Mouse (Mus musculus) Muller cell, postnatal 12 days (primary cell): Measurements from ENCODE around the gene Cyp4v3.
"Not testable (repeated sequence)": the region's sequence is repeated elsewhere in the genome, so short reads cannot be mapped to it uniquely, and the experiment has no call there.

ENCODE experiments used
- DNase-seq: peaks from one replicate; pipeline ENCODE4 v3.0.0-alpha.2; 2015; ENCODE audit errors: inconsistent ontology term

Cyp4v3 gene

GRCm38 (mm10) chr8:45332685-45333409, at the start of gene Cyp4v3:
Gene Cyp4v3 (minus strand): TSS chr8:45333216.
- DNase-seq = peak; percentile 82

DNA sequence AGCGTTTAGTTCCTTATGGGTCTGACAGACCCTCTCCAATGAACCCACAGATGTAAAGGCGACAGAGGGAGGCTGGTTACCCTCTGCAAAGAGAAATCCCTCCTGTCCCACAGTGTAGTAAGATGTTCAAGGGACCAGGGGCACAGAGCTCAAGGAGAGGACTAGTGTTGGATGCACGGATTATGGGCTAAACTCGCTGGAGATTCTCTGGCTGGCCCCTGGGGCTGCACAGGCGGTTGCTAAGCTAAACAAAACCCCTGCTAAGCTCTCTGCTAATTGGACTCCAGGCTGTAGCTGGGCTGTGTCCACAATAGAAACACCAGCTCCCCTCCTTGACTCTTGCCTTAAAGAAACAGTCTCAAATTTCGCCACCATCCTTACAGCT, 48.9 kb upstream of the Cyp4v3 start, which contains the start of gene Fam149a:
TSS of gene Fam149a (minus strand) at position 329 of the 385 bp plus-strand sequence.
- peak; percentile 52 for DNase-seq

DNA sequence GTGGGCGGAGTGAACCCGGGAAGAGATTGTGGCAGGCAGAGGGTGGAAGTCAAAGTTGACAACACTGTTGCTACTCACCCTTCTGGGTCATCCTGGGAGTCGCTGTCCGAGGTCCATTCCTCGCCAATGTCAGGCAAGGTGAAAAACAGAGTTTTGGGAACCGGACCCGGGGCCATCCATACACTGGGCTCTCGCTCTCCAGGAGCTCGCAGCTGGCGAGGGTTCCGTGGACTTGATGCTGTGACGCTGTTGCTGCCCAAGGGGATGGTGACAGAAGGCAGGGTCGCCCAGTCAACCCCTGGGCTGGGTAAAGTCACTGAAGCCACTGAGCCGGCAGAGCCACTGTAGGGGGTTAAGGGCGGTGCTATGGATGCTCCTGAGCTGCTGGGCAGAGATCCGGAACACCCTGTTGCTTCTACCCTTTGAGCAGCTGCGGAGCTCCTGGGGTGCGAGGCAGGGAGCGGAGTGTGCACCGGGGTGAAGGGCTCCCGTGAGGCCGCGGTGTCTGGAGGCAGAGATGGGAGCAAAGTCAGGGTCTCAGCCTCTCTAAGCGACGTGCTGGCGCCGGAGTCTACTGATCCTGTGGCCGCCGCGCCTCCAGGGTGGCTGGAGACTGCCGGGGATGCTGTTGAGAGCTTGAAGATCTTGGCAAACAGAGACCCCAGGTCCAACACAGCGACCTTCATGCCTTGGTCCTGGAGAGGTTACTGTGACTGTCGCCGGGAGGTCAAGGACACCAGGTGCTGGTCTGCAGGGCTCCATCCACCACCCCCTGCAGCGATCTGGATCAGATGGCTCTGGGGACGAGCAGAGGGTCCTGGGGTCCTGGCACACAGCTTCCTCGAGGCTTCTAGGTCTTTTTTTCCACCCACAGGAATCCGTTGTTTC, 48.3 kb upstream of the Cyp4v3 start:
- DNase-seq = peak; percentile 16

DNA sequence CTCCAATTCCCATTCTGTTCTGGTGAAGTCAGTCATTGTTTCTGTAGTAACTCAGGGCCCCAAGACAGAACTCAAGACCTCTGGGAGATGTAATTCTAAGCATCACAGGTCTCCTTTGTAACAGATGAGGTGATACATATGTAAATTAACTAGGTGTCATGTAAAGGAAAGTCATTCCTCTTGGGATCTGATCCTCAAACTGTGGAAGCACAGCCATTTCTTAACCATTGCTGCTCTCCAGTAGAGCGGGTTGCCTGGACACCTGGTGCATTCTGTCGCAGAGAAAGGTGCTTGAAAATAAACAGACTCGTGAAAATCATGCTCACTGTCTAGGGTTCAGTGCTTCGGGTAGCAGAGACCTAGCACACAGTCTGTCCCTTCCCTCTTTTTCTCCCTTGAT, 47.6 kb upstream of the Cyp4v3 start:
- no peak for DNase-seq

DNA sequence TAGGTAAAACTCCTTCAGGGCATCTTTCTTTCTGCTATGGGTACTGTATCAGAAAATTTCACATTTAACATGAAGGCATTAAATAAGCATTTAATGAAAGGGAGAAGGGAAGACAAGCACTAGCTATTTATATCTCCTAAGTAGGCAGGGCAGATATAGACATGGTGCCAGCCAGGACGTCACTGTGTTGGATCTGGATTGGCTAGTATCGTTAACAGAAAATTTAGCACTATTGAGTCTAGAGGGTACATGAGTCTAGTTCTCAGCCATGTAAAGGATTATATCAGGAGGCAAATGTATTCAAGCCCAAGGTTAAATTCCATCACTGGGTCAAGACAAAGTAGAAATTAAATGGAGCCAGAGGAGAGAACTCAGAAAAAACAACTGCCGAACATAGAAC, 41.1 kb upstream of the Cyp4v3 start:
- no peak for DNase-seq

DNA sequence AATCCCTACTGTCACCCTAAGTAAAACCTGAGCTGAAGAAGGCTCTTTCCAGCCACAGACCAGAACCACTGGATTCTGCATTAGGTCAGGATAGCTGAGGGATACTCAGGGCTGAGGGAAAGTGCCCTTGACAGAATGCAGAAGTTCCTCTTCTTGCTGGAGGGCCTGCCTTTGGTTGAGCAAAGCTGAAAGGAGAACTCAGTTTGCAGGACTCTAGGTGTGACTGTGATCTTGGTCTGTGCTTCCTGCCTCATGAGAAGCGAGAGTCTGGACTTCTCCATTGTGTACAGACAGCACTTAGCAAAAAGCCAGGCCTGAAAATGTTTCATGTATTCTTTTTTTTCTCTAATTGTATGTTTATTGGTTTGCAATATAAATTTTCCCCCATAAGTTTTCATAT, 34.1 kb upstream of the Cyp4v3 start:
- DNase-seq = no peak

DNA sequence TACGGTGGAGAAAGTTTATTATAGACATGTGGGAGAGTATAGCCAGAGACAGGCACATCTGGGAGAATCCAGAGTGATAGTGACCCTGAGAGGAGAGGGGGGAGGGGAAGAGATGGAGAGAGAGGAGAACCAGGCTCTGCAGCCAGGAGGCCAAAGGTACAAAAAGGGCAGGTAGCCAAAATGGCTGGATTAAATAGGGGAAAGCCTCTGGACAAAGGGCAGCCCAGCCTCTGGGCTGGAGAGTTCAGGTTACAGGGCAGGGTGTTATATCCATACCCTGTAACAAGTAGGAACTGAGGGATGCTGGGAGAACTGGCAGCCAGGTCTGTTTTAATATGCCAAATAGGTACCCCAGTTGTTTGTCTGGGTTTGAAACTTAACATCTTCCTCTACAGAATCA, 30.2 kb upstream of the Cyp4v3 start:
- no peak for DNase-seq

- DNase-seq = peak; percentile 61
These were observed 29.3 kb upstream of the Cyp4v3 start for GRCm38 (mm10) chr8:45362323-45362722.

DNA sequence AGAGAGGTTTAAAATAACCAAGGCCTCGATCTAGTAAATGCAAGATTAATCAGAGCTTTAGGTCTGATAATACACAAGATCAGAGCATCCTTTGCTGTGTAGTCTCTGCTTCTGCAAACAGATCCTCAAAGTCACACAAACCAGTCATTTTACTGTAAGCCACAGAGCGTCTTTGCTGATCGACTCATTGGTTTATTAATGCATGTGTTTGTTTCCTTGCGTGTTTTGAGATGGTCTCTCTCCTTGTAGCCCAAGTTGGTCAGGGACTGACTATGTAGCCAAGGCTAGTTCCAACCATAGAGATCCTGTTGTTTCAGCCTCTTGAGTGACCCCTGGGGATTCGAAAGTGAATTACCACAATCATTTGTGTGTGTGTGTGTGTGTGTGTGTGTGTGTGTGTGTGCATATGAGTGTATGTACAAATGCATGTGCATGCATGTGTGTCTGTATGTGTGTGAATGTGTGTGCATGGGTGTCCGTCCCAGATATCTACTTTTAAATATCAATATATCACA, 26.1 kb upstream of the Cyp4v3 start:
- peak; percentile 9 for DNase-seq

- peak; percentile 74 for DNase-seq
These were observed 25.3 kb upstream of the Cyp4v3 start for GRCm38 (mm10) chr8:45358132-45358918.

GRCm38 (mm10) chr8:45355809-45356208, 22.8 kb upstream of the Cyp4v3 start:
- no peak for DNase-seq

DNA sequence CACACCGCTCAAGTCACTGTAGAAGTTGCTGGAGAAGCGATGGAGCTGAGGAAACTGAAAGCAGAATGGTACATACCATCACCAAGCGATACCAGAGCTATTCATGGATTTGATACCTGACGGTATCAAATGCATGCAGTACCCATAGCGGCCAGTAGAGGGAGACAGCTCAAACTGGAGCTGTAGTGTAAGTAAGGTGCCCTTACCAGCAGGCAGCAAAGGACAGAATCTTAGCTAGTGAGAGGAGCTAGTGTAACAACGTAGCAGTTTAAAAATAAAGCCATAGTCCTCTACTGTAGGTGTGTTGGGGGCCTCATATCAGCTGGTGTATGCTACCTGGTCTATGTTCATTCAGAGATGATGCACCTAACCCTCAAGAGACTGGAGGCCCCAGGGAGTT, 12.0 kb upstream of the Cyp4v3 start:
- peak; percentile 42 for DNase-seq

DNA sequence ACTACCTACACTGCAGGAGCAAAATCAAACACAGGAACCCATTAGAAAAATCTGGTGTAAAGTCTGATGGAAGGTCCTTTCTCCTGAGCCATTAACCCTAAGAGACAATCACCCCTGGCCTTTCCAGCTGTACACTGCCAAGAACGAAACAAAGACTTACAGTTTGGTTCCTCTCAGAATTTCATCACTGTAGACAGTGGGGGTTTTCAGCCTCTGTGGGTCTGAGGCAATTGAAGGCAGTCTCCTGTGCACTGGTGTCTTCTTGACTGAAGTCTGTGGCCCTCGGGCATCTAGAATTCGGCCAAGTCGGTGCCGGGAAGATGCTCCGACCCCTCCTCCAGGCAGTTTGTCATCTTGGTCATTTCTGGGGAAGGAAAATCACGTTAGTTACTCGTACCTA, 11.3 kb upstream of the Cyp4v3 start:
- DNase-seq = no peak

DNA sequence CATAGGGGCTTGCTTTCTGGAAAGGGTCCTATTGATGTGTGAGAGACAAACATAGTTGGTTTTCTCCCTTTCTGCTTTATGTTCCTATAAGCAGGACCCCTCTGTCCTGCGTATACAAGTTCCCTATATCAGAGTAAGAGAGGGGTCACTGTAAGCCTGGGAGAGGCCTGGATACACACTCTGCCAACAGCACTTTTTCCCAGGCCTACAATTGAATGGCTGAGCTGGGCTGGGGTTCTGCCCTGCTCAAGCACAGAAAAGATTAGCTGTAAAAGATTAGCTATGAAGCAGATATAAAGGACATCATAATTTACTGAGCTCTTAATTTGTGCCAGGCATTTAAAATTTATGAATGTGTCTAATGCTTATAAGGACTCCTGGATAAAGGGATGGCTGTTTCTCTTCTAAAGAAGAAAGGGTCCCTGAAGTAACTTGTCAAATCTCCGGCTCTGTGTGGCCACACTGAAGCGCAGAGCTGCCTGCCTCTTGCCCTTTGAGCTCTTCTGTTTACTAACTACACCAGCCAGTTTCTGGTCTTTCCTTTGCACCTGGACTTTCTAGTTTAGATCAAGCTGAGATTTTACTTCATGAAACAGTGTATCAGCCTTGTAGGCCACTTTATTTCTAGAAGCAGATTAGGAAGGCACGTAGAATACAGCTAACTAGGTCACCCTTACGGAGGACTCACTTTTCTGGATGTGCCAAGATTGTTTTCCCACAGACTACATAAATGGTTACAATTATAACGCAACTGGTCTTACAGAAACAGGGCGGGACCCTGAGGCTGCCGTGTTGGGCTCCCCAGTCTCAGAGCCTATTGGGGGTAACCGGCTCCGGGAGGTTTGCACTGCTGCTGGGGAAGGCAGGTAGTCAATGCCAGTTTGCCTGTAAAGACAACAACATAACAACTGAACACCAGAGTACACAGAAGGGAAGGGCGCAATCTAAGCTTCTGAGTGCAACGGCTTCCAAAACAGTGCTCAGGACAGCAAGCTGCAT, 8.9 kb upstream of the Cyp4v3 start:
- no peak for DNase-seq

- peak; percentile 56 for DNase-seq
These were observed 477 bp upstream of the Cyp4v3 start for GRCm38 (mm10) chr8:45333493-45333892.

DNA sequence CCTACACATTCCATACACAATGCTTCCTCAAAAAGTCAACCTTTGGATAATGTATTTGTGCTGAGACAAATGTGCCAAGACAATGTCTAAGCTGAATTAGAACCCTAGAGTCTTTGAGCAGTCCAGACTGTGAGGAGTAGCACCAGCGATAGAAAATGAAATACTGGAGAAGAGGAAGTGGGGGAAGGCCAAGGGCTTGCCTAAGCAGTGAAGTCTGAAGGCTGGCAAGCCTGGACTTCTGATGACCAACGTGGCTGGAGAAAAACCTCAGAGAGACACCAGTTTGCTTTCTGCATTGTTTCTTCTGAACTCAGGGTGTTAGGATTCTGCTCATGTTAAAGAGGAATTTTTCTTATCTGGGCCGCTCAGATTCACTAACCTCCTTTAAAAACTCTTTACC, 2.2 kb downstream of the Cyp4v3 start:
- no peak for DNase-seq

DNA sequence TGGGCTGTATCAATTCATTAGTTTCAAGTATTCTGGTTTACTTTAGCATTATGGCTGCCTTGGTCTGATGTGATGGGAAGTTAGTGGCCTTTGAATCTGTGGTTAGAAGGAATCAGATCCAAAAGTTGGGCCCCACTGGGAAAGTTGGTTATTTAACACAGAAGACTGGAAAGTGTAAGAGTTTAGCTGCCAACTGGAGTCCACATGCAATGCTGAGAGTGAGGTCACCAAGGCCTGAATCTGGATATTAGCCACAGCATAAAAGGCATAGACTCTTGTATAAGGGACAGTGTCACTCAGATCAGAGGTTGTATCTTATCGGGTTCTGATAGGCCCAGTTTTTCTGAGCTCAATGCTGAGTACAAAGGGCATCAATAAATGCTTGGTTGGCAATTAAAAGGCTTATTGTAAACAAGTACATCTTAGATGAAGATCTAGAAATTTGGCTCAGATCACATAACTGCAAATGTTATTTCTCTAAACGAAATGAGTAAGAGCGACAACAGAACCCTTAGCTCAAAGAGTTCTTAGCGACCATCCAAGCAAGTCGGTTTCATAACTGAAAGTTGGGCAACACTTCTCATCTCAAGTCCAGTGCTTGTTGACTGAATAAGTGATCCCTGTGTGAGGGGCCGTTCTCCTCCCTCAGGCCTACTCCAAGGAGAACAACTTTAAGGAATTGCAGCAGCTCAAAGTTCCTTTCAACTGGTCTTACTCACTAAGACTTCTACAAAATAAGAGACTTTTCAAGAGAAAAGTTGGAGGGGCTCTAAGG, 3.6 kb downstream of the Cyp4v3 start:
- no peak for DNase-seq

DNA sequence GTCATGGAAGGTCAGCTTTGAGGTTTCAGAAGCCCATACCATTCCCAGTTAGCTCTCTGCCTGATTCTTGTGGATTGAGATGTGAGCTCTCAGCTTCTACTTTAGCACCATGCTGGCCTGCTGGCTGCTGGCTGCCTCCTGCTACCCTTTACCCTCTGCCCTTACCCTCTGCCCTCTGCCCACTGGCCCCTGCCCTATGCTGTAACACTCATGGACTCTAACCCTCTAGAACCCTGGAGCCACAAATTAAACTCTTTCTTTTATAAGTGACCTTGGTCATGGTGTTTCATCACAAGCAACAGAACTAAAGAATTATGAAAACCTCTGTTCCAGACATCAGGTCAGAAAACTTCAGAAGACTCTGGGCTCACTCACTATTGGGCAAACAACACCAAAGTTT, 5.9 kb downstream of the Cyp4v3 start:
- DNase-seq = not testable (repeated sequence)

DNA sequence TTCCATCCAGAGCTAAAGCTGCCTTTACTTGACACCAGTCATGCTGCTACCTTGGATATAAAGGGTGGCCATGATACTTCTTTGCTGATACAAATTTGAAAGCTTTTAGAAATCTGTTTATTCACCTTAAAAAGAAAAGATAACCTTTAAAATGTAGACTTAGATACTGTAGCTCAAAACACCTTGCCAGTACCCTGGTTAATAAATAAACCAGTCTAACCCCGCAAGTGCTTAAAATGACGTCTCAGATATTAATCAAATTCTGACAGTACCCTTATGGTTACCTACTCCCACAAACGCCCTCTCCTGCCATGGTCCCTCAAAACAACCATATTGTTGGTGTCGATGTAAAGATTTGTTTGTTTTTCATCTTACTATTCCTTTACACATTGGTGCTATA, 8.9 kb downstream of the Cyp4v3 start:
- no peak for DNase-seq

DNA sequence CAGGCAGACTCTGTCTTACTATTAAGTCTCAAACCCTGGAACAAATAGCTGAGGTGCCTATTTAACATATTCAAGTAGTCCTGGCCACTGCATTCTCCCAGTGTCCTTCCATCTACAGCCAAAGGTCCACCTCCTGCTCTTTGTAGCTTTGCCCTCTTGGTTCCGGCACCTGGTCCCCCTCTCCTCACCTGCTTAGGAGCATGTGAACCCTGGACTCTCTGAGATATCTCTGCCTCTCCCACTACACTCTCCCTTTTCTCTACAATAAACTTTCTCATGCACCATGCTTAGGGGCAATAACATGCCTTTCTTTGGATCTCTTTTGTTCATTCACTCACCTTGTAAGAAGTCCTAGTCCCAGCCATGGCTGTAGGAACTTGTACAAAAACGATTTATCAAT, 11.7 kb downstream of the Cyp4v3 start:
- DNase-seq = no peak
